Mouse (Mus musculus) thymus, adult 2 months (tissue): ENCODE data around the gene Foxr1.

Experiments used
- CTCF ChIP-seq: fragments of 200-500 bp; IDR thresholded peaks from 2 replicates; pipeline ENCODE4 v1.5.1; 2012; ENCODE audit warnings: mild to moderate bottlenecking, control low read depth, low read length, moderate library complexity, borderline replicate concordance; ENCODE audit not compliant: control insufficient read depth, poor library complexity, insufficient read depth; ENCODE audit errors: extremely low read depth
- POLR2A ChIP-seq: fragments of 200-500 bp; IDR thresholded peaks from 2 replicates; pipeline ENCODE4 v1.6.1; 2012; ENCODE audit warnings: mild to moderate bottlenecking, low read length, control low read depth, moderate library complexity; ENCODE audit not compliant: control insufficient read depth, poor library complexity, insufficient read depth; ENCODE audit errors: extremely low read depth

DNA sequence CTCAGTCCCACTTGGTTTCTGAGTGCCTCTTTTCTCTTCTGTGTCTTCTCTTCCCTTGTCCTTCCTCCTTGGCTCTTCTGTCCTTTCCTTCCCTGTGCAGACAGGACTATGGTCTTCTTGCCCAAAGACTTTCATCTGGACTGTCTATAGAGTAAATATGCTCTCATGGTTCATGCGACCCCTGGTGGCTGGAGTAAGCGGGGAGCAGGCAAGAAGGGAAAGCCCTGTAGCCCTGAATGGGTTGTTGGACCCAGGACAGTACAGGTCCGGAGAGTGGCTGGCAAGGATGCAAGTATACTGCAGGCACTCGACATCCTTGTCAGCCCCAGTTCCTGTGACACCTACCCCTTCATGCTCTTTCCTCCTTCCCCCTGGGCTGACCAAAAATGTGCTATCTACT, 49.5 kb downstream of the Foxr1 start:
- TF ChIP-seq POLR2A (no peak), CTCF (peak; percentile 54; the same call in 1 of the 2 replicates)
